Mouse (Mus musculus): ENCODE measurements around the gene Gusb.

Gusb gene

GRCm38 (mm10) chr5:130023767-130024539, 21.1 kb upstream of the Gusb start:
- peak; percentile 57 to 63 for DNase-seq (ENCODE audit: low spot score in 2 of 2)

GRCm38 (mm10) chr5:130023067-130023766, 20.4 kb upstream of the Gusb start:
- DNase-seq (ENCODE audit: low spot score in 2 of 2): no peak

DNA sequence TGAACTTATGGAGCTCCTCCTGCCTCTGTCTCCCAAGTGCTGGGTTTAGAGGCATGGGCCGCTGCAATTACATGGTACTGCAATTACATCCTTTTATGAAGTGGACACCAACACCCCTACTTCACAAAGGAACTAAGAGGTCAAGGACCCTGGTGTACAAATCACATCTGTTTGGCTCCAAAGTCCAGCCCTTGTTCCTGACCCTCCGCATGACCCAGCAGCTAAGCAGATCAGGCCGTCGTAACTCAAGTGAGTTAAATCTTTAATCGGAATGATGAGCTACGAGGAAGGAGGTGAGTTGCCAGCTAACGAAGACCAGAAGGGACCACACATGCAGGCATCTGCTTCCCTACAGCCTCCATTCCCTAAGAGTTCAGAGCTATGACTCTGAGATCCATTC, 19.5 kb upstream of the Gusb start:
- no peak for DNase-seq (ENCODE audit: low spot score in 2 of 2)

- no peak for DNase-seq (ENCODE audit: low spot score in 2 of 2)
Observed at GRCm38 (mm10) chr5:130021361-130021966, 18.6 kb upstream of the Gusb start.

- no peak for DNase-seq (ENCODE audit: low spot score in 2 of 2)
Observed at GRCm38 (mm10) chr5:130019461-130019860, 16.6 kb upstream of the Gusb start.

DNA sequence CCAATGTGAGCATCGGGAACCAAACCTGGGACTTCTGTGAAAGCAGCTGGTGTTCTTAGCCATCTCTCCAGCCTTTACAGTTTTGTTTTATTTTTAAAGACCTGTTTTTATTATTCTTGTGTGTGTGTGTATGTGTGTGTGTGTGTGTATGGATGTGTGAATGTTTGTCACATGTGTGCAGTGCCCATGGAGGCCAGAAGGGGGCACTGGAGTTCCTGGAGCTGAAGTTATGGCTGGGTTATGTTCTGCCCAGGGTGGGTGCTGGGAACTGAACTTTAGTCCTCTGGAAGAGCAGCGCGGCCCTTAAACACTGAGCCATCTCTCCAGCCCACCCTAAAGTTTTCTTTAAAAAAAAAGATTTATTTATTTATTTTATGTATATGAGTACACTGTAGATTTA, 12.3 kb upstream of the Gusb start:
- no peak for DNase-seq (ENCODE audit: low spot score in 2 of 2)

GRCm38 (mm10) chr5:130010961-130011360, 8.1 kb upstream of the Gusb start:
- no peak for DNase-seq (ENCODE audit: low spot score in 2 of 2)

DNA sequence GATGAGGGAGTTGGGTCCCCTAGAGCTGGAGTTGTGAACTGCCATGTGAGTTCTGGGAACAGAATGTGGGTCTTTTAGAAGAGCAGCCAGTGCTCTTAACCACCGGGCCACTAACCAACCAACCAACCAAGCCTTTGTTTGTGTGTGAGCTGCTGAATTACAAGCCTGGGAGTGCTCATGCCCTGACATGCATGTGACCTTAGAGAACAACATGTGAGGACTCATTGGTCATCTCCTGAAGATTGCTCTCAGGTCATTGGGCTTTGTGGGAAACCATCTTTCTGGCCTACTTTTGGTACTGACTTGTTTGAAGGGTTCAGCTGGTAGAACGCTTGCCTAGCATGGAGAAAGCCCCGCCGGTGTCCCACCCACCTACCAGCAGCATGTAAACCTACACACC, 6.9 kb upstream of the Gusb start:
- no peak for DNase-seq (ENCODE audit: low spot score in 2 of 2)

GRCm38 (mm10) chr5:130008034-130008590, 5.3 kb upstream of the Gusb start:
- no peak for DNase-seq (ENCODE audit: low spot score in 2 of 2)

GRCm38 (mm10) chr5:130007344-130007743, 4.5 kb upstream of the Gusb start:
- no peak for DNase-seq (ENCODE audit: low spot score in 2 of 2)

- no peak for DNase-seq (ENCODE audit: low spot score in 2 of 2)
Observed at GRCm38 (mm10) chr5:130003229-130003628, 380 bp upstream of the Gusb start.

DNA sequence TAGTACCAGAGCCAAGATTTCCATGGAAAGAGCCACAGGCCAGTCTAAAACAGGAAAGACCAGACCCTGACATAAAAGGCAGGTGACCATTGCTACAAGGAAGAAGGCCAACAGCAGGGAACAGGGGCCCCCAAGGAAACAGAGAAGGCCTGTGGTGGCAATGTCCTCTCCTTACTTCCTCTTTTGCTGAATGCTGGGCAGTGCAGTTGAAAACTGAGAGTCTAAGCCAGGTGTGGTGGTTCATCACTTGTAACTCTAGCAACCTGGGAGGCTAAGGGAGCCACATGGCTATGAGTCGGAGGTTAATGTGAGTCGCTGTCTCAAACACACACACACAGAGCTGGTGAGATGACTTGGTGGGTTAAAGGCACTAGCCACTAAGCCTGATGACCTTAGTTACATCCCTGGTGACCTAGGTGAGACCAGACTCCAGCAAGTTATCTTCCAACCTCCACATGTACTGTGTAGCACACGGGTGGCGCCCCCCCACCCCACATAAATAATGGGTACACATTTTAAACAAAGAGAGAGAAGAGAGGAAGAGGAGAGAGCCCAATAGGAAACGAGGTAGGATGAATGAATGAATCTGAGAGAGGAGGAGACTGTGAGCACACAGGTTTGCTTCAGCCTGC, 1.4 kb downstream of the Gusb start:
- DNase-seq (ENCODE audit: low spot score in 2 of 2): no peak

DNA sequence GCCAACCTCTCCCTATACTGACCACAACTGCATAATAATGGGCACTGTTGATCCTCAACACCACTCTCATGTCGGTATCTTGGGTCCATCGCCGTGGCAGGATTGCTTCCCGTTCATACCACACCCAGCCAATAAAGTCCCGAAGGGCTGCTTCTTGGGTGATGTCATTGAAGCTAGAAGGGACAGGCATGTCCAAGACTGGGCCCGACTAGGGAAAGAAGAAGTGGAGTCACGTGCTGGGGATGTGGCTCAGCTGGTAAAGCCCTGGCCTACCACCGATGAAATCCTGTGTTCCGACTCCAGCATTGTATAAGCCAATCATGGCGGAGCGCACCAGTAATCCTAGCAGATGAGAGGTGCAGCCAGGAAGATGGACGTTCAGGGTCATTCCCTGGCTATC, 2.1 kb downstream of the Gusb start:
- no peak for DNase-seq (ENCODE audit: low spot score in 2 of 2)

DNA sequence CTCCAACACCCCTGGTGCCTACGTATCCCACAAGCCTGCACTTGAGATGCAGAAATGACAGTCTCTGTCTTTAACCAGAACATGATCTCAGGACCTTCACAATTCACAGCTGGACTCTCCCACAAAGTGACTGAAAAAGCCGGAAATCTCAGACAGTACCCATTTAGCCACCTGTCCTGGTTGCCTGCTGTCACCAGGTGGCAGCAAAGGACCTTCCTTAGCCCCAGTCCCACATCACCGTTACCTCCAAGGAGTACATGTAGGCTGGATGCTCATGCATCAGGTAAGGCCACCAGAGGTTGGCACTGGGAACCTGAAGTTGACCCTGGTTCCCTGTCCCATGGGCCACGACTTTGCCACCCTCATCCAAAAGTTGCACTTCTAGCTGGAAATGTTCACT, 3.8 kb downstream of the Gusb start:
- DNase-seq (ENCODE audit: low spot score in 2 of 2): peak in 1 of 2 experiments; percentile 34

DNA sequence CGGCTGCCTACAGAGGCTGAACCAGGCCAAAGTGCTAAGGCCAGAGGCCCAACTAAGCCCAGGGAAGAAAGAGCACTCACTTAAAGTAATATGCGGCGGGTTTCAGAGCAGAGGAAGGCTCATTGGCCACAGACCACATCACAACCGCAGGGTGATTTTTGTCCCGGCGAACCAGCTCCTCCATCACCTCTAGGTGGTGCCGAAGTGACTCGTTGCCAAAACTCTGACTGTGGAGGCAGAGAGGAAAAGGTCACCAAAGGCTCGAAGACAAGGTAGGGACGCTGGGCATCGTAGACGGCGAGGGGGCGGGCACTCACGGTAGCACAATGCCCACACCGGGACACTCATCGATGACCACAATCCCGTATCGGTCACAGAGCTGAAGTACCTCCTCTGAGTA, 5.1 kb downstream of the Gusb start:
- DNase-seq (ENCODE audit: low spot score in 2 of 2): no peak

DNA sequence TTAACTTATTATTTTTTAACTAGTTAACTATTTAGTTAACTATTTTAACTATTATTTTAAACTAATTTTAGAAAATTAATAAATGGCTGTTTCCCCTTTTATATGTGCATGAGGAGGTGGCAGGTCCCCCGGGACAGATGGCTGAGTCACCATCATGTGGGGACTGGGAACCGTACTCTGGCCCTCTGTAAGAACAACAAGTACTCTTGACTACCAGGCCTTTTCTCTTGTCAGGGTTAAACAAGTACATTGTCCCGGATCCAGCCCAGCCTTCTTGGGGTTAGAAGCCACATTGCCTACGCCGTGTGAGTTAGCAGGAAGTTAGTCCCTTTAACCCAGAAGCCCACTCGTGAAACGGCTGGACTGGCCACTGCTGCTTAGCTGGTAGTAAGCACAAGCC, 7.9 kb downstream of the Gusb start:
- DNase-seq (ENCODE audit: low spot score in 2 of 2): no peak

DNA sequence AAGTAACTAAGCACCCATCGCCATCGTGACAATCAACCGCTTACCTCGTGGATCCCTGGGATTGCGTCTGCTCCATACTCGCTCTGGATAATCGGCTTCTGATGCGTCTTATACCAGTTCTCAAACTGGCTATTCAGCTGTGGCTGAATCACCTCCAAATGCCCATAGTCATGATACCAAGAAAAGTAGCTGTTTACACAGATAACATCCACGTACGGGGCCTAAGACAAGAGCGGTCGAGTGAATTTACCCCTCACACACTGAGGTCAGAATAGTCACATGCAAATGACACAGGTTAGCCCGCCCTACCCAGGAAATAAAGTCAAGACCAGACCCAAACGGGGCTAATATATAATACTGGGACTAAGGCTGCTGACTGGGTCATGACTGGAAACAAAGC, 9.5 kb downstream of the Gusb start:
- no peak for DNase-seq (ENCODE audit: low spot score in 2 of 2)

DNA sequence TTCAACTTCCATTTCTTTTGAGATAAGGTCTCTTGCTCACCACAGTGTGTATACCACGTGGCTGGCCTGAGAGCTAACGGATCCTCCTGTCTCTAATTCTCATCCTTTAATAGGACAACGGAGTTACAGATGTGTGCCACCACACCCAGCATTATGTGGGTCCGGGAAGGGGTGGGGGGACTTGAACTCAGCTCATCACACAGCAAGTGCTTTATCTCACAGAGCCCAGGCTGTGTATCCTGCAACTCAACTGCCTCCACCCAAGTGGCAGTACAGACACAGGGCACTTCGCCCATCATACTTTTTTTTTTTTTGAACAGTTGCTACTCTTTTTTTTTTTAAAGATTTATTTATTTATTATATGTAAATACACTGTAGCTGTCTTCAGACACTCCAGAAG, 11.0 kb downstream of the Gusb start:
- DNase-seq (ENCODE audit: low spot score in 2 of 2): no peak

DNA sequence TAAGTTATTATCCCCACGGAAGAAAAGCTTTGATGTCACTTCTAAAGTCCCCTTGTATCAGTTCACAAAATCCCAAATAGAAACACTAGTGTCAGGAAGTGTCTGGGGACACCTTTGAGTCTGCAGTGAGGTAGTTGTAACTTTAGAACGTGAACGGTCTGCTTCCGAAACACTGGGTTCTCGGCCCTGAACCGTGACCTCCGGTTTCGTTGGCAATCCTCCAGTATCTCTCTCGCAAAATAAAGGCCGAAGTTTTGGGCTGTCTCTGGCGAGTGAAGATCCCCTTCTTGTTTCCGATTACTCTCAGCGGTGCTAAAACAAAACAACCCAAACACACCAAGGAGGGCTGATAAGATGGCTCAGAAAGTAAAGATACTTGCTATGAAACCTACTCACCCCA, 13.5 kb downstream of the Gusb start:
- no peak for DNase-seq (ENCODE audit: low spot score in 2 of 2)

- DNase-seq (ENCODE audit: low spot score in 2 of 2): no peak
Observed at GRCm38 (mm10) chr5:129980216-129980615, 22.6 kb downstream of the Gusb start.

GRCm38 (mm10) chr5:129978608-129979007, 24.2 kb downstream of the Gusb start:
- DNase-seq (ENCODE audit: low spot score in 2 of 2): no peak

GRCm38 (mm10) chr5:129977768-129978167, 25.1 kb downstream of the Gusb start:
- DNase-seq (ENCODE audit: low spot score in 2 of 2): no peak

All from right cerebral cortex, postnatal 36 days (tissue).